Mouse (Mus musculus) bone marrow, adult 2 months (tissue): ENCODE measurements around the gene Dnmbp. TPM values are rescaled to one million over a fixed set of nuclear protein-coding genes. Genes with fewer than 3 reads are reported as not detected.

Experiments used
- H3K27ac ChIP-seq: fragments of 200-500 bp; 2 replicates; pipeline ENCODE4 v1.5.1; 2012; ENCODE audit warnings: low read depth, mild to moderate bottlenecking, control low read depth, inconsistent platforms, low read length; ENCODE audit not compliant: control insufficient read depth, poor library complexity, insufficient read depth
- H3K4me1 ChIP-seq: fragments of 200-500 bp; 2 replicates; pipeline ENCODE4 v1.6.1; 2011; ENCODE audit warnings: low read length; ENCODE audit not compliant: control insufficient read depth, insufficient read depth
- H3K4me3 ChIP-seq: fragments of 200-500 bp; replicated peaks from 2 replicates; pipeline ENCODE3; 2011; ENCODE audit warnings: mild to moderate bottlenecking, low read depth, low read length, control low read depth; ENCODE audit not compliant: control insufficient read depth
- CTCF ChIP-seq: fragments of 200-500 bp; IDR thresholded peaks from 2 replicates; pipeline ENCODE4 v1.5.1; 2011; ENCODE audit warnings: low read length, control low read depth; ENCODE audit not compliant: control insufficient read depth, insufficient read depth
- POLR2A ChIP-seq: fragments of 200-500 bp; IDR thresholded peaks from 2 replicates; pipeline ENCODE4 v1.6.1; 2011; ENCODE audit warnings: low read depth, mild to moderate bottlenecking, control low read depth, low read length, borderline replicate concordance; ENCODE audit not compliant: control insufficient read depth
- WGBS: fragments of 180-500 bp; shearing (Covaris S2); methylation state at CpG from one replicate; pipeline ENCODE4 v1.1.7; 2018; 5-methylcytosine and 5-hydroxymethylcytosine counted together
- polyA plus RNA-seq: library from polyadenylated mRNA; stranded (reverse); fragments of >200 nt; gene quantifications from 2 replicates; pipeline ENCODE4 v1.2.4, GENCODE M21; 2011; ENCODE audit warnings: low replicate concordance; ENCODE audit not compliant: missing spikeins, insufficient read depth, insufficient read length

Gene Dnmbp
- 2.7 and 6.1 TPM in 2 replicates for polyA plus RNA-seq

- TF ChIP-seq CTCF (peak; percentile 67), POLR2A (no peak)
- H3K27ac ChIP-seq, result peak within 1 kb of the TSS; percentile 25; the same call in 1 of the 2 replicates
- H3K4me1 ChIP-seq, result no peaks in the 10 kb centered on the region
- 3% methylated on average over 94 of the region's 94 CpGs for WGBS
- peak within 1 kb of the TSS; percentile 77 for H3K4me3 ChIP-seq
These were observed at the start of gene Dnmbp for GRCm38 (mm10) chr19:43939769-43940689. Gene Dnmbp, minus strand, starts transcription at chr19:43940191.

- Histone ChIP-seq H3K4me3 (no peak within 1 kb of the TSS), H3K27ac (no peak within 1 kb of the TSS), H3K4me1 (no peaks in the 10 kb centered on the region)
- TF ChIP-seq POLR2A (no peak), CTCF (no peak)
- 35% methylated on average over 30 of the region's 30 CpGs for WGBS
These were observed 46.2 kb upstream of the Dnmbp start, which contains the start of gene Cpn1 for GRCm38 (mm10) chr19:43986069-43986794. Gene Cpn1, minus strand, starts transcription at chr19:43986556.

- H3K27ac ChIP-seq, result no peak overlapping the region
- no peaks in the 10 kb centered on the region for H3K4me1 ChIP-seq
- WGBS, result 72% methylated on average over 5 of the region's 5 CpGs
- TF ChIP-seq CTCF, result no peak
- TF ChIP-seq POLR2A, result no peak
- no peak overlapping the region for H3K4me3 ChIP-seq
These were observed 42.0 kb upstream of the Dnmbp start for GRCm38 (mm10) chr19:43981992-43982391.

- no peak for TF ChIP-seq CTCF
- no peak for TF ChIP-seq POLR2A
- H3K27ac ChIP-seq, result no peak overlapping the region
- H3K4me3 ChIP-seq, result no peak overlapping the region
- WGBS, result 87% methylated on average over 17 of the region's 17 CpGs
- H3K4me1 ChIP-seq, result no peaks in the 10 kb centered on the region
These were observed 40.7 kb upstream of the Dnmbp start for GRCm38 (mm10) chr19:43980711-43981110.

GRCm38 (mm10) chr19:43977799-43978198 lies 37.8 kb upstream of the Dnmbp start:
- 61% methylated on average over 3 of the region's 3 CpGs for WGBS
- Histone ChIP-seq H3K4me1 (no peaks in the 10 kb centered on the region), H3K4me3 (no peak overlapping the region), H3K27ac (no peak overlapping the region)
- TF ChIP-seq CTCF (no peak), POLR2A (no peak)

GRCm38 (mm10) chr19:43976661-43977060 lies 36.7 kb upstream of the Dnmbp start:
- Histone ChIP-seq H3K27ac (no peak overlapping the region), H3K4me1 (no peaks in the 10 kb centered on the region), H3K4me3 (no peak overlapping the region)
- TF ChIP-seq POLR2A, result no peak
- no peak for TF ChIP-seq CTCF
- WGBS, result 74% methylated on average over 6 of the region's 6 CpGs

GRCm38 (mm10) chr19:43974221-43974620 lies 34.2 kb upstream of the Dnmbp start:
- TF ChIP-seq CTCF, result no peak
- no peak for TF ChIP-seq POLR2A
- no peaks in the 10 kb centered on the region for H3K4me1 ChIP-seq
- whole genome bisulfite sequencing, result 77% methylated on average over 6 of the region's 6 CpGs
- no peak overlapping the region for H3K4me3 ChIP-seq
- no peak overlapping the region for H3K27ac ChIP-seq

GRCm38 (mm10) chr19:43973711-43974110 lies 33.7 kb upstream of the Dnmbp start:
- WGBS, result 69% methylated on average over 9 of the region's 9 CpGs
- Histone ChIP-seq H3K4me1 (no peaks in the 10 kb centered on the region), H3K4me3 (no peak overlapping the region), H3K27ac (no peak overlapping the region)
- TF ChIP-seq POLR2A (no peak), CTCF (no peak)
